Mouse (Mus musculus): ENCODE measurements around the gene Ephx4. TPM values are rescaled to one million over a fixed set of nuclear protein-coding genes. Genes with fewer than 3 reads are reported as not detected.

Ephx4 gene
- 1.2 TPM for polyA plus RNA-seq (2014; fragmentation: Illumina TruSeq; extraction: RNeasy Lipid Tissue Mini Kit (QIAGEN cat#74804); ENCODE audit: low replicate concordance)

DNA sequence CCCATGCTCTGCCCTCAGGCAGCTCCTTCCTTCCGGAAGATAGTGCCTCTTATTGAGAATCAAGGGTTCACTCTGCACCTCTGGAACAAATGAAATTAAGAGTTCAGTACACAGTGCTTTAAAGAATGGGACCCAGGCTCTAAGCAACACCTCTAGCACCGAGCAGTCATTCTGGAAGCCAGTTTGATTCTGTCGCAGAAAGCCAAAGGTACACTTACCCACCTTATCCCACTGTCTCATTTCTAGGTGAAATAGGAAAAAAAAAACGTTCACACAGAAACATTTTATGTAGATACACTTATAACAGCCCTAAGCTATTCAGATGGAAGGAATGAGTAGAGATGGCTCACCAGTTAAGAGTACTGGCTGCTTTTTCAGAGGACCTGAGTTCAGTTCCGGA is at the start of gene Ephx4:
Gene Ephx4, plus strand, starts transcription at position 301 of the 400 bp plus-strand sequence.

DNA sequence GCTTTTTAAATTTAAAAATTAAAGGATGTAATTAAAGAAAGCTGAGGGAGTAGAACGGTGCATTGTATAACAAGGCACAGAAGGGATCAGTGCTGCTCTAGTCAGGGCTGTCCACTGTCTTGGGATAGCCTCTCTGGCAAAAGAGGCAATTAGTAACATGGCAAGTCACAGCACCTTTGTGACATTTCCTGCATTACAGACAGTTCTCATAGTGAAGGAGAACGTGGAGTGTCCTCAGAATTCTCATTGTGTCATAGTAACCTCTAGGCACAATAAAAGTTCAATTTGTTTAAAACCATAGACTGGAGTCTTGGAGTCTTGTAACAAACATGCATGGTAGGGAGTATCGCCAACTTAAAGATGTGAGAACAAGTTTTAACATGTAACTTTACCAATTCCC is 28.7 kb downstream of the Ephx4 start, which contains the start of gene Lpcat2b:
Gene Lpcat2b, plus strand, starts transcription at position 301 of the 400 bp plus-strand sequence.

DNA sequence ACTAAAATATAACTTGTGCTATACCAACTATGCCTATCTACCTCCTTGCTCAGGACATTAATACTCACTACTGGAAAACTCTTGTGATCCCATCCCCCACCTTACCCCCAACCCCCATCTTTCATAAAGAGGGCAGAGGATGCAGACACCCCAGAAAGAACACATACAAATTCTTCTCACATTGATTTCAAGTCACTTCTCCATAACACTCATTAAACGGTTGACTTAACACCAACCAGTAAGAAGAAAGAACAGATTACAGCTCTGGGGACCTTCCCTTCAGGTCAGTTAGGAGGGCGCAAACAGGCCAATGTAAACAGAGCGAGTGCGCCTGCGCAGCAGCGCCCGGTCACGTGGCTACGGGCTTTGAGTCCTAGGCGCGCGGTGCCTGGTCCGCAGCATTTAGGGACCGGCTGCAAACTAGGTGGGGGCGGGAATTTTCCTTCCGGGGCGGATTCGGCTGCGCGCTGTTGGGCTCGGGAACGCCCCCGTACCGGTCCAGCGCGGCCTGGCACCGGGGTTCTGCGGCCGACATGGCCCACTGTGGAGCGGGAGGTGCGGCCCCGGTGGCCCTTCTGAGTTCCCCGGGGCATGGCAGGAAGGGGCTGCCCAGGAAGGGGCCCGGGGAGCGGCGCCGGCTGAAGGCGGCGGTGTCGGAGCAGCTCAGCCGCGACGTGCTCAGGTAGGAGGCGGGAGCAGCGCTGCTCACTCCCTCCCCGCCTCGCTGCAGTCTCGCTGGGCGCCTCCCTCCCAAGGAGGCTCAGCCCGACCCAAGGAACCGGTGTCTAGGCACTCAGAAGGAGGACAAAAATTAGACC is 35.1 kb downstream of the Ephx4 start, which contains the start of gene Btbd8:
Gene Btbd8, plus strand, starts transcription at position 534 of the 818 bp plus-strand sequence.

Other genes starting within 250 kb of the Ephx4 start
- gene Tgfbr3, start 113.1 kb upstream of the Ephx4 start, polyA plus RNA-seq (2014; fragmentation: Illumina TruSeq; extraction: RNeasy Lipid Tissue Mini Kit (QIAGEN cat#74804); ENCODE audit: low replicate concordance) = 6.8 TPM
- 1.1 TPM for gene Brdt, start 71.6 kb upstream of the Ephx4 start, polyA plus RNA-seq (2014; fragmentation: Illumina TruSeq; extraction: RNeasy Lipid Tissue Mini Kit (QIAGEN cat#74804); ENCODE audit: low replicate concordance)
- gene Lpcat2b, start 28.8 kb downstream of the Ephx4 start, polyA plus RNA-seq (2014; fragmentation: Illumina TruSeq; extraction: RNeasy Lipid Tissue Mini Kit (QIAGEN cat#74804); ENCODE audit: low replicate concordance) = not detected
- 7.9 TPM for gene Btbd8, start 35.3 kb downstream of the Ephx4 start, polyA plus RNA-seq (2014; fragmentation: Illumina TruSeq; extraction: RNeasy Lipid Tissue Mini Kit (QIAGEN cat#74804); ENCODE audit: low replicate concordance)
- gene Gm42669, start 104.9 kb downstream of the Ephx4 start, polyA plus RNA-seq (2014; fragmentation: Illumina TruSeq; extraction: RNeasy Lipid Tissue Mini Kit (QIAGEN cat#74804); ENCODE audit: low replicate concordance) = not detected
- 0.22 TPM for gene 1700028K03Rik, start 132.0 kb downstream of the Ephx4 start, polyA plus RNA-seq (2014; fragmentation: Illumina TruSeq; extraction: RNeasy Lipid Tissue Mini Kit (QIAGEN cat#74804); ENCODE audit: low replicate concordance)
- 10.0 TPM for gene Rpap2, start 194.6 kb downstream of the Ephx4 start, polyA plus RNA-seq (2014; fragmentation: Illumina TruSeq; extraction: RNeasy Lipid Tissue Mini Kit (QIAGEN cat#74804); ENCODE audit: low replicate concordance)
- gene Glmn, start 195.2 kb downstream of the Ephx4 start, polyA plus RNA-seq (2014; fragmentation: Illumina TruSeq; extraction: RNeasy Lipid Tissue Mini Kit (QIAGEN cat#74804); ENCODE audit: low replicate concordance) = 14.8 TPM

Measured in small intestine, adult 10 weeks (tissue).